Mouse (Mus musculus): ENCODE results near the gene Rhoj.

The Rhoj gene

DNA sequence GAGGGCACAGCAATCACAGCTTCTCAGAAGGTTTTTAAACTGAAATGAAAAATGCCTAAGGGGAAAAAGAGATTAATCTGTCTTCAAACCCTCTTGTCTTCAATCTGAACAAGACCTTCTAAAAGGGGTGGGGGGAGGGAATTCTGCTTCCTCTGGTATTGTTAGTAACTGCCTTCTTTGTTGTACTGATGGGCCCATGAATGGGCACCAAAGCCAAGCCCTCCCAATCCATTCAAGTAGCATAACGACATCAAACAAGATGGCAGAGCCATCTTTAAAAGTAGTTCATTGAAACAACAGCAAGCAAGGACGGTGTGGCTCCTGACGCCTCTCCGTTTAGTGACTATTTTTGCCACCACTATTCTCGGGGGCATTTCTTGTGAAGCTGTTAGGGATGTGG lies 42.6 kb downstream of the Rhoj start:
- no peak for DNase-seq (ENCODE audit: low spot score in 2 of 2)

DNA sequence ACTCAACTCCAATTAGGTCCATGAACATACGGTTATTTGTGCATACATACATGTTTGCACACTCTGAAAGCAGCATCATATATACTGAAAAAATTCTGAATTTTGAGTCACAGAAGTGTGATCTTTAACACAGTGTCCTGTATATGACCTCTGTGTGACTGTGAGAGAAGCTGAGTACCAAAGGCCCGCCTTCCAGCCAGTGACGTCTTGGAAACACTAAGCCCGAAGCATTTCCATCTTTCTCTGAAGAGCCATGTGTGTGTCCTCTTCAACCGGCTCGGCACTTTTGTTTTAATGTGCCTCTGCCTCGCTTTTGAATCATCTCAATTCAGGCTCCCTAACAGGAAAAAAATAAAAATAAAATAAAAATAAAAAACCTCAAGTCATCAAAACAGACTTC lies 43.7 kb downstream of the Rhoj start:
- no peak for DNase-seq (ENCODE audit: low spot score in 2 of 2)

DNA sequence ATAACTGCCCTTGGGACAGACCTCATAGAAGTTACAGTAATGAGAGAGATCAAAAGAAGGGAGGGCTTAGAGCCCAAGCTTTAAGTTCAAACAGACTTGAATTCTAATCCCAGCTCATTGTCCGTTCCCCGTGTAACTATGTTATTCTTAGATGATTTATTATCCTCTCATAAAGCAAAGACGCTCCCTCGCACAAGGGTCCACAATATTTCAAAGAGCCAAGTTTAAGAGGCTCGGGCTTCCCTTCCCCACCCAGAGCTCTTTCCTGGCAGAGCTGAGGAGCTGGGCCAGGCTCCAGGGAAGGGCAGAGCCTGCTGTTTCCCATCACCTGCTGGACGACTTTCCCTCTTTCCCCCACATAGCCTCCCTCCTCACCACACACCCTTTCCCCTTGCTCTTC lies 44.3 kb downstream of the Rhoj start:
- DNase-seq (ENCODE audit: low spot score in 2 of 2) = no peak

- no peak for DNase-seq (ENCODE audit: low spot score in 2 of 2)
Measured at GRCm38 (mm10) chr12:75354354-75354753, 46.2 kb downstream of the Rhoj start.

- no peak for DNase-seq (ENCODE audit: low spot score in 2 of 2)
Measured at GRCm38 (mm10) chr12:75357781-75358180, 49.7 kb downstream of the Rhoj start.

- no peak for DNase-seq (ENCODE audit: low spot score in 2 of 2)
Measured at GRCm38 (mm10) chr12:75358714-75359113, 50.6 kb downstream of the Rhoj start.

- no peak for DNase-seq (ENCODE audit: low spot score in 2 of 2)
Measured at GRCm38 (mm10) chr12:75359500-75359899, 51.4 kb downstream of the Rhoj start.

GRCm38 (mm10) chr12:75359921-75360482 lies 51.9 kb downstream of the Rhoj start:
- no peak for DNase-seq (ENCODE audit: low spot score in 2 of 2)

DNA sequence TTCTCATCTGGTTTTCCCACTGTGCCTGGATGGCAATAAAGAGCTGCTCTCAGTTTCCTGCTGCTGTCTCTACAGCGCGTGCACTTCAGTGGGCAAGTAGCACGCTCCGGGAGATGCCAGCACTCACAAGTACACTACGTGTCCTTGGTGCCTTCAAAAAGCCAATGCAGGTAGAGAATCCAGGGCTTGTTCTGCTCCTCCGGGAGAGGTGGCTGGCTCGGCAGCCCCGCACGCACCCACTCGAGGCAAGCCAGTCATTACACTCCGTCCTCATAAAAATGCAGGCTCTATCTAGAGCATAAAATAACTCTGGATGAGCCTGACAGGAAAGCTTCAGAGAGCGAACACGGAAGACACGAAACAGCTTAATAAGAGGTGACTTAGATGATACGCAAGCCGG lies 54.3 kb downstream of the Rhoj start:
- no peak for DNase-seq (ENCODE audit: low spot score in 2 of 2)

GRCm38 (mm10) chr12:75364416-75364815 lies 56.3 kb downstream of the Rhoj start:
- no peak for DNase-seq (ENCODE audit: low spot score in 2 of 2)

GRCm38 (mm10) chr12:75365621-75366124 lies 57.6 kb downstream of the Rhoj start:
- no peak for DNase-seq (ENCODE audit: low spot score in 2 of 2)

DNA sequence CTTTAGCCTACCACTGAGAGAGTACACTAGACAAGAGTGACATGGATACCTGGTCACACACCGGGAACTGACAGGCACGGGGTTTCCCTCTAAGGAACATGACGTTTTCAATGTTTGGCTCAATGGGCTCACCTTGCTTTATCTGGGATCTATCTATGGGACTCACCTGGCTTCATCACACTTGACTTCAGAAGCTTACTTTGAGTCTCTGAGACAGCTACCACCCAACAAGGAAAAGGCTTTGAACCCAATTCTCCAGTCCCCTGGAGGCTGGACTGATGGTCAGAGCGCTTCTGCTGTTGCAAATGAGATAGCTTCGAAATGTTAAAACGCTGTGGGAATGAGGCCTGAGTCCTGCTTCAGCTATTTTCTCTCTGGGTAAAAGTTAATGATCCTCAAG lies 59.2 kb downstream of the Rhoj start:
- no peak for DNase-seq (ENCODE audit: low spot score in 2 of 2)

GRCm38 (mm10) chr12:75368527-75368926 lies 60.4 kb downstream of the Rhoj start:
- no peak for DNase-seq (ENCODE audit: low spot score in 2 of 2)

GRCm38 (mm10) chr12:75369418-75369851 lies 61.3 kb downstream of the Rhoj start:
- no peak for DNase-seq (ENCODE audit: low spot score in 2 of 2)

- no peak for DNase-seq (ENCODE audit: low spot score in 2 of 2)
Measured at GRCm38 (mm10) chr12:75374437-75374836, 66.3 kb downstream of the Rhoj start.

GRCm38 (mm10) chr12:75375060-75375459 lies 66.9 kb downstream of the Rhoj start:
- DNase-seq (ENCODE audit: low spot score in 2 of 2) = no peak

DNA sequence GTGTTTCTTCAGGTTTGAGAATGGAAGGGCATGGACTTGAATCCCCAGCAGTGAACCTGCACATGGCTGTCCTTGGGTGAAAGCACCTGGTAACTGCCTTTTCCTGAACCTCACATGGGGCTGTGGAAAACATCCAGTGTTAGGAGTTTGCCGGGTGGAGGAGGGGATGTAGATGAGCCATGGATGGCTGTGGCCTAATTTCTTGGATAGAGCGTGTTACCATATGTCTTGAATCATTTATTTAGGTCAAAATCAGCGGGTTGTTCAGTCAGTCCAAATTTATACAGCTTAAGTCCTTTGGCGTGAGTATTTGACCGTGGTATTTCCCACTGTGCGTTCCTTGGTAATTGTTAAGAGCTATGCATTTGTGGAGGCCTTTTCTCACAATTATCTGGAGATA lies 68.0 kb downstream of the Rhoj start:
- DNase-seq (ENCODE audit: low spot score in 2 of 2) = no peak

GRCm38 (mm10) chr12:75386731-75387130 lies 78.6 kb downstream of the Rhoj start:
- no peak for DNase-seq (ENCODE audit: low spot score in 2 of 2)

GRCm38 (mm10) chr12:75387156-75387555 lies 79.0 kb downstream of the Rhoj start:
- no peak for DNase-seq (ENCODE audit: low spot score in 2 of 2)

DNA sequence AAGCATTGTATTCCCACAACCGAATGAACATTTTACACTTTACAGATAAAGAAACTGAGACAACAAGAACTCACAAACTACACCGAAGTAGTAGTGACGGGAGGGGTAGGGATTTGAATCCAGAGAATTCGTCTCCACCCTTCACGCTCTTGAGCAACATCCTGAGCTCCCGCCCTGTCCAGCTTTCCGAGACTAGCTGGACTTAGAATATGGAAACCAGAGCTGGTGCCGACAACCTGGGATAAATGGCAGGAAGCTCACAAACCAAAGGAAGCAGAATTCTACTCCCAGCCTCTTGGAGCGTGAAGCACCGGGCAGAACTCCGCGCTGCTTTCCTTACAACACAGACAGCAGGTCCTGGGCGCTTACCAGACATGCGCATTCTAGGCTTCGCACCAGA lies 79.7 kb downstream of the Rhoj start:
- DNase-seq (ENCODE audit: low spot score in 2 of 2) = no peak

DNA sequence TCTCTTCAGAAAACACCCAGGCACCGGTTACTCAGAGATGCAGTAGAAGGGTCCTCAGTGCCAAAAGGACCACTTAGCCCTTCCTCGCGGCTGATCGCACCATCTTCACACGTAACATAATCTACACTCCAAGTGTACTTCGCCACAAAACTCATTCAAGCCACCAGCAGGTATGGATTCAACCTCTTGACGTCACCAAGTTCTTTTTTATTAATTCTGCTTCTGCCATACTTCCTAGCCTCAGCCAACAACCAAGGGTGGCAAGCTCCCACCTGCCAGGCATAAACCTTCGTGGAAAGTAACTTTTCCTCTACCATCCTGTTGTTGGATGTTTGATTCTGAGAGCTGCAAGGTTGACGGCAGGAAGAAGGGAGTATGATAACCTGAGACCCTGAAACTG lies 80.4 kb downstream of the Rhoj start:
- no peak for DNase-seq (ENCODE audit: low spot score in 2 of 2)

GRCm38 (mm10) chr12:75389308-75390135 lies 81.4 kb downstream of the Rhoj start:
- DNase-seq (ENCODE audit: low spot score in 2 of 2) = no peak

GRCm38 (mm10) chr12:75391526-75391925 lies 83.4 kb downstream of the Rhoj start:
- no peak for DNase-seq (ENCODE audit: low spot score in 2 of 2)
